Mouse (Mus musculus): ENCODE data around the gene Rhou. TPM values are rescaled to one million over a fixed set of nuclear protein-coding genes. Genes with fewer than 3 reads are reported as not detected.
"Not testable (repeated sequence)": the region's sequence is repeated elsewhere in the genome, so short reads cannot be mapped to it uniquely, and the experiment has no call there.

Rhou gene
- polyA plus RNA-seq, 1 experiment from 2014 or later = 6.4 TPM

- not testable (repeated sequence) for H3K27ac ChIP-seq; H3K9ac ChIP-seq; H3K9me3 ChIP-seq; H3K27me3 ChIP-seq (replicated peaks); ATAC-seq; H3K4me2 ChIP-seq (replicated peaks); H3K4me3 ChIP-seq (replicated peaks); H3K36me3 ChIP-seq
- peaks cover 14% of the 10 kb centered on the region for H3K4me1 ChIP-seq (replicated peaks)
- 71% methylated on average over 3 of the region's 3 CpGs for WGBS
These were observed 22.0 kb upstream of the Rhou start for GRCm38 (mm10) chr8:123631746-123632145.

GRCm38 (mm10) chr8:123632257-123632656 lies 21.5 kb upstream of the Rhou start:
- ATAC-seq = no peak
- H3K4me1 ChIP-seq (replicated peaks) = peaks cover 14% of the 10 kb centered on the region
- no peak overlapping the region for H3K4me2 ChIP-seq (replicated peaks)
- H3K27ac ChIP-seq = no peak overlapping the region
- no peak overlapping the region for H3K4me3 ChIP-seq (replicated peaks)
- no peaks in the 10 kb centered on the region for H3K36me3 ChIP-seq
- no peaks in the 10 kb centered on the region for H3K27me3 ChIP-seq (replicated peaks)
- H3K9ac ChIP-seq = no peak overlapping the region
- no peaks in the 10 kb centered on the region for H3K9me3 ChIP-seq
- WGBS = 69% methylated on average over 4 of the region's 4 CpGs

- Histone ChIP-seq H3K36me3 (no peaks in the 10 kb centered on the region), H3K27me3 (replicated peaks) (no peaks in the 10 kb centered on the region), H3K4me3 (replicated peaks) (no peak overlapping the region), H3K9ac (no peak overlapping the region), H3K27ac (no peak overlapping the region), H3K9me3 (no peaks in the 10 kb centered on the region), H3K4me1 (replicated peaks) (peaks cover 11% of the 10 kb centered on the region), H3K4me2 (replicated peaks) (no peak overlapping the region)
- no peak for ATAC-seq
- 57% methylated on average over 7 of the region's 7 CpGs for WGBS
These were observed 19.9 kb upstream of the Rhou start for GRCm38 (mm10) chr8:123633801-123634200.

GRCm38 (mm10) chr8:123634395-123635131 lies 19.2 kb upstream of the Rhou start:
- WGBS = 18% methylated on average over 3 of the region's 3 CpGs
- H3K9me3 ChIP-seq = no peaks in the 10 kb centered on the region
- H3K9ac ChIP-seq = no peak overlapping the region
- no peak overlapping the region for H3K27ac ChIP-seq
- no peak overlapping the region for H3K4me2 ChIP-seq (replicated peaks)
- H3K4me1 ChIP-seq (replicated peaks) = peaks cover 4% of the 10 kb centered on the region
- H3K36me3 ChIP-seq = no peaks in the 10 kb centered on the region
- peak; percentile 46; the same call in 1 of the 2 replicates for ATAC-seq
- no peak overlapping the region for H3K4me3 ChIP-seq (replicated peaks)
- no peaks in the 10 kb centered on the region for H3K27me3 ChIP-seq (replicated peaks)

- WGBS = 73% methylated on average over 11 of the region's 11 CpGs
- no peaks in the 10 kb centered on the region for H3K36me3 ChIP-seq
- peaks cover 4% of the 10 kb centered on the region for H3K4me1 ChIP-seq (replicated peaks)
- H3K27ac ChIP-seq = no peak overlapping the region
- no peak for ATAC-seq
- no peaks in the 10 kb centered on the region for H3K9me3 ChIP-seq
- no peak overlapping the region for H3K4me2 ChIP-seq (replicated peaks)
- no peak overlapping the region for H3K9ac ChIP-seq
- no peak overlapping the region for H3K4me3 ChIP-seq (replicated peaks)
- no peaks in the 10 kb centered on the region for H3K27me3 ChIP-seq (replicated peaks)
These were observed 18.1 kb upstream of the Rhou start for GRCm38 (mm10) chr8:123635671-123636070.

- Histone ChIP-seq H3K4me3 (replicated peaks) (peak overlapping the region; percentile 19; the same call in 1 of the 2 replicates), H3K4me1 (replicated peaks) (peaks cover 8% of the 10 kb centered on the region), H3K27ac (no peak overlapping the region), H3K27me3 (replicated peaks) (no peaks in the 10 kb centered on the region), H3K9me3 (no peaks in the 10 kb centered on the region), H3K36me3 (no peaks in the 10 kb centered on the region), H3K4me2 (replicated peaks) (peak overlapping the region; percentile 44), H3K9ac (no peak overlapping the region)
- 18% methylated on average over 25 of the region's 25 CpGs for WGBS
- ATAC-seq = no peak
These were observed 10.2 kb upstream of the Rhou start for GRCm38 (mm10) chr8:123643330-123644051.

- 55% methylated on average over 9 of the region's 9 CpGs for WGBS
- no peaks in the 10 kb centered on the region for H3K9me3 ChIP-seq
- no peak overlapping the region for H3K4me2 ChIP-seq (replicated peaks)
- H3K4me3 ChIP-seq (replicated peaks) = no peak overlapping the region
- peak overlapping the region; percentile 68 for H3K27ac ChIP-seq
- no peaks in the 10 kb centered on the region for H3K36me3 ChIP-seq
- ATAC-seq = peak; percentile 75
- H3K27me3 ChIP-seq (replicated peaks) = no peaks in the 10 kb centered on the region
- H3K9ac ChIP-seq = no peak overlapping the region
- peaks cover 12% of the 10 kb centered on the region for H3K4me1 ChIP-seq (replicated peaks)
These were observed 8.5 kb upstream of the Rhou start for GRCm38 (mm10) chr8:123645229-123645628.

GRCm38 (mm10) chr8:123648245-123649170 lies 5.2 kb upstream of the Rhou start:
- H3K27me3 ChIP-seq (replicated peaks) = no peaks in the 10 kb centered on the region
- H3K36me3 ChIP-seq = no peaks in the 10 kb centered on the region
- peak overlapping the region; percentile 7 for H3K4me2 ChIP-seq (replicated peaks)
- 50% methylated on average over 17 of the region's 17 CpGs for WGBS
- no peaks in the 10 kb centered on the region for H3K9me3 ChIP-seq
- H3K27ac ChIP-seq = peak overlapping the region; percentile 65
- peak; percentile 41 for ATAC-seq
- H3K4me1 ChIP-seq (replicated peaks) = peaks cover 16% of the 10 kb centered on the region
- no peak overlapping the region for H3K9ac ChIP-seq
- H3K4me3 ChIP-seq (replicated peaks) = no peak overlapping the region

GRCm38 (mm10) chr8:123649483-123649882 lies 4.2 kb upstream of the Rhou start:
- 62% methylated on average over 12 of the region's 12 CpGs for WGBS
- Histone ChIP-seq H3K9ac (no peak overlapping the region), H3K4me3 (replicated peaks) (no peak overlapping the region), H3K9me3 (no peaks in the 10 kb centered on the region), H3K4me1 (replicated peaks) (peaks cover 14% of the 10 kb centered on the region), H3K36me3 (no peaks in the 10 kb centered on the region), H3K27me3 (replicated peaks) (no peaks in the 10 kb centered on the region), H3K4me2 (replicated peaks) (peak overlapping the region; percentile 7; the same call in 1 of the 2 replicates), H3K27ac (no peak overlapping the region)
- no peak for ATAC-seq

GRCm38 (mm10) chr8:123651390-123652098 lies 2.2 kb upstream of the Rhou start:
- ATAC-seq = no peak
- Histone ChIP-seq H3K27ac (no peak overlapping the region), H3K9me3 (no peaks in the 10 kb centered on the region), H3K4me1 (replicated peaks) (peaks cover 28% of the 10 kb centered on the region), H3K27me3 (replicated peaks) (no peaks in the 10 kb centered on the region), H3K9ac (no peak overlapping the region), H3K4me2 (replicated peaks) (no peak overlapping the region), H3K4me3 (replicated peaks) (no peak overlapping the region), H3K36me3 (0 out of 2 replicates have a peak, but pooled peaks cover 4% of the 10 kb centered on the region)
- WGBS = 84% methylated on average over 5 of the region's 5 CpGs

GRCm38 (mm10) chr8:123652641-123653040 lies 1.1 kb upstream of the Rhou start:
- WGBS = 67% methylated on average over 4 of the region's 4 CpGs
- no peaks in the 10 kb centered on the region for H3K9me3 ChIP-seq
- H3K4me2 ChIP-seq (replicated peaks) = no peak overlapping the region
- no peak for ATAC-seq
- H3K27me3 ChIP-seq (replicated peaks) = no peaks in the 10 kb centered on the region
- no peak overlapping the region for H3K9ac ChIP-seq
- no peak overlapping the region for H3K4me3 ChIP-seq (replicated peaks)
- H3K4me1 ChIP-seq (replicated peaks) = peaks cover 28% of the 10 kb centered on the region
- no peak overlapping the region for H3K27ac ChIP-seq
- H3K36me3 ChIP-seq = peaks cover 11% of the 10 kb centered on the region; the same call in 1 of the 2 replicates

All from intestine, embryonic 15.5 days (tissue).